Mouse (Mus musculus): Measurements from ENCODE around the gene Rassf2.

Gene Rassf2

DNA sequence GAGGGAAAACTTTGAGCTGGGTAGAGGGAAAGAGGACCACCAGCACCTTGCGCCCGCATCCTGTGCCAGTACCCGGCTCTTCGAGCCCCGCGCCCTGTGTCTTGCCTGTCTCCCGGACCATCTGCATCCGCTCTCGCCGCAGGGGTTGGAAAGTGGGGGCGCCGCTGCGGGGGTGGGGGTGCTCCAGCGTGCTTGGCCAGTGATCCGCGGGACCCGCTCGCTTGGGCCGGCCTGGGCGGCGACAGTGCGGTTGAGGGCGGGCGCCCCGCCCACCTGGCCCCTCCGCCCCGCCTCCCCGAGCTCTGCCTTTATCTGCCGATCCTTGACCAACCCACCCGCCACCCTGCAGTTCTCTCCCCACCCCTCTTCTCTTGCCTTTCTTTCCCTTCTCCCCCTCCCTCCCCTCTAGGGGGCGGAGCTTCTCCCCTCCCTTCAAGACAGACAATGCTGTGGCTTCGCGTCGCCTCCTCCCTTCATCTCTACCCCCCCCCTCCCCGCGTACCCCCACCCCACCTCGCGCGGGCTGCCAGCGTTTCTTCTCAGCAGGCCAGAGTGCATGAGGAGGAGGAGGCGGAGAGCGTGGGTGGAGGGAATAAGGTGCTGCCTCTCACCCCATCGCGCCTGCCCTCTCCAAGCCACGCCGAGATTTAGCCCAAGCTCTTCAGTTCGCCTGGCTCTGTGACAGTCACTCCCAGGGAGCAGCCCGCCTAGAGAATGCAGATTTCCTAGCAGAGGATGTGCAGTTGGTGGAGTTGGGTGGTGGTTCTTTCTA, at the start of gene Rassf2:
Rassf2 (minus strand) TSS at position 613 of the 772 bp plus-strand sequence.
- peak; percentile 78 to 80 for DNase-seq (ENCODE audit: low spot score in 2 of 2)

DNA sequence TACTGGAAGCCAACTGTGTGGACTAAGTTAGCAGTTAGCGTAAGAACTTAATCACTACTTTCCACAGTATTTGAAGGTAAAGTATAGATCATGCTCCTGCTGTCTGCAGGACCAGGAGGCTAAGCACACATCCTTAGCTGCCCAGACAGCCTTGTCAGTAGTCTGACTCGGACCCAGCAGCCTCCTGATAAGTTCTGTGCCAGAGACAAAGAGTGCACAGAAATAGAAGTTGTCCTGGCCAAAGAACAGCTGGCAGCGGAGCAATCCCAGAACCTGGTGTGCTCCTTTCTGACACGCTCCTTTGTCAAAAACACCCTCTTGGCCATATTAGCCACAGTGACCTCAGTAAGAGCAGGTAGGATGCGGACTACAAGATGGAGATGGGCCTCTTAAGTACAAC, 49.1 kb upstream of the Rassf2 start:
- DNase-seq (ENCODE audit: low spot score in 2 of 2) = no peak

DNA sequence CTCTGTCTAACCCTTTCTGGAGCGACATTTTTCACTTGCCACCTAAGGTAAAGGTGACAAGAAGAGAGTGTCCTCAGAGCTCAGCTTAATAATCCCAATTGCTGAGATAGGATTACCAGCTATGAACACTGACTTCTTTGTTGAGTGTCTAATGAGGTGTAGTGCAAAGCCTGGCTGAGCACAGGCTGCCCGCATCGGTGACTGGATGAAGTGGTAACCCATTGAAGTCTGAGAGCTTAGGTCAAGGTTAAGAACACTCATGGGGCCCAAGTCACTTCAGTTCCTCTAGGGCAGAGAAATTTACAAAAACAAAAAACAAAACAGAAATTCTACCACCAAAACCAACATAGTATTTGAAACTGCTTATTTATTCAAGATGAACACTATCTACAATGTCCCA, 43.0 kb upstream of the Rassf2 start:
- no peak for DNase-seq (ENCODE audit: low spot score in 2 of 2)

DNA sequence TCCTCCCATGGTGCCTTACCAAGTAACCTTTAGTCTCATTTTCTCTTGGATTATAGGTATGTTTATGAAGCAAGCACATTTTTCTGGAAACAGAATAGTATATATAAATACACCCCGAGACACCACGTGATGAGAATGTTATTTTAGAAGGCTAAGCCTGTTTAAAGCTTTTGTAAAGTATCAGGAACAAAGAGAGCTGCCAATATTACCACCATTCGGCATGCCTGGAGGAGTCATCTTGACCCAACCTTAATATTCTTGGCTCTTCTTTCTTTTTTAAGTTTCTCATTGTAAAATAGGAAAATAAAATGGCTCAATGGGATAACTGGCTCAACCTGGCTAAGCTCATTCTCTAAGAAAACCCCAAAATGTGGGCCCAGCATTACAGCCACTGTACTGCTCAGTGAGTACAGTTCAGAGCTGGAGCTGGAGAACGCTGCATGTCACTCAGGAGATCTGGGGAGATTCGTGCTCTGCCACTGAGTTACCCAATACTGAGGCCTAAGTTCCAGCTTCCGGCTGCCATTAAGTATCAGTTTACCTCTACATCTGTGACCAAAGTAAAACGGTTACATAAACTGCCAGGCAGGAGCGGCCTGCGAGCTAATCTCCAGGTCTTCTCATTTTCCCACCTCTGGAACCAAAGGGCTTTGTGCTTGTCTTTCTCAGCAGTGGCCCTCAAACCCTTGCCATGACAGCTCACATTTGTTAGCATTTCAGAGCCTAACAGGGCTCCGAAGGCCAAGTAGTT, 40.1 kb upstream of the Rassf2 start:
- no peak for DNase-seq (ENCODE audit: low spot score in 2 of 2)

DNA sequence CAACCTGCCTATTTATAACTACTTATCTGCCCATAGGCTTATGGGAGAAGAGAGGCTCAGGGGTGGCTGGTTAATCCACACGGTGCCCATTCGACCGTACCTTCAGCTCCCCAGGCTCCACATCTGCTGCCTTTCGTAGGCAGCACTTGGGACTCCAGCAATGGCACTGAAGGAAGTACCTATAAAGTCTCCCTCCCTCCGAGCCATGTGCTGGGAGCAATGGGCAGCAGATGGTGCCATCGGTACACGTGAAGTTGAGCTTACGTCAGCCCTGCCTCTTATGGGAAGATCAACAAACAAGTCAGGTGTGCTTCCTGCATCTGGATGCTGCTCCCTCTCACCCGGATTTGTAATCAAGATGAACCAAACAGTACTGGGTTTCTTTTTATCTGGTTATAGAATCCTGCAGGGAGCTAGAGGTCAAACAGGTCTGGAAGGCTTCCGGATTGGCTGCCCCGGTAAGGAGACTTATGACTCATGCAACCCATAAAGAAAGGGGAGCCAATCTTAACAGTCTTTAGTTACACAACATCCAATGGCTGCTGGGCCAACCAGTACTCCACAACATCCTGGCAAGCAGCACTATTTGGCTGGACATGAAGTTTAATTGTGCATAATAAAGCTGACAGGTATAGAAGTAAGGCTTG, 34.2 kb upstream of the Rassf2 start:
- DNase-seq (ENCODE audit: low spot score in 2 of 2) = no peak

DNA sequence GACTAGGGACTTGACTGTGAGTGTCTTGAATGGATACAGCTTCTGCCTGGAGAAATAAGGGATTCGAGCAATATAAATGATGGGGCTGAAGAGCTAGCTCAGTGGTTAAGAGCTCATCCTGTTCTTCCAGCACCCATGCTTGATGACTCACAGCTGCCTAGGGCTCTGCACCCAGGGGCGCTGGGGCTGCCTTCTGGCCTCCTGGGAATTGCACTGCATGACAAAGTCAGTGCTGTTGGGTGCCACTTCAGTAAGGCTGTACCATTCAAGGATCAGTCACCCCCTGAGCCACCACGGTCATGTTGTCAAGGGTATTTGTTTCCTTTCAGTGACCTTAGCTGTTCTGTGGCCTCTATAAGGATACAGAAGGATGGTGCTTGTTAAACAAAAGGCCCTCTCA, 33.7 kb upstream of the Rassf2 start:
- no peak for DNase-seq (ENCODE audit: low spot score in 2 of 2)

DNA sequence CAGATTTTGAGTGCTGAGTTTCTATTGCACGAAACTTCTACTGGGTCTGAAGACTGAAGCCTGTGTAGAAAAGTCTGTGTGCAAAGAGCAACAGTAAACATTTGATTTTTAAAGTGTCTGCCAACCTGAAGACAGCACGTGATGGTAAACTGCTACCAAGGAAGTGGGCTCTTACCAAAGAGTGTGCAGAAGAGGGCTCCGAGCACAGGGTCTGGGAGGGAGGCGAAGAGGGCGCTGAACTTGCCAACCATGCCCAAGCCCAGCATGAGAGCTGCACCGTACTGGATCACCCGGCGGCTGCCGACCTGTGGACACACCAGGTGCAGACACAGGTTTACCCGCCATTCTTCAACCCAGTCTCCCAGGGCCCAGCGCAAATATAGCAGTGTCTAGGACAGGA, 31.8 kb upstream of the Rassf2 start:
- no peak for DNase-seq (ENCODE audit: low spot score in 2 of 2)

DNA sequence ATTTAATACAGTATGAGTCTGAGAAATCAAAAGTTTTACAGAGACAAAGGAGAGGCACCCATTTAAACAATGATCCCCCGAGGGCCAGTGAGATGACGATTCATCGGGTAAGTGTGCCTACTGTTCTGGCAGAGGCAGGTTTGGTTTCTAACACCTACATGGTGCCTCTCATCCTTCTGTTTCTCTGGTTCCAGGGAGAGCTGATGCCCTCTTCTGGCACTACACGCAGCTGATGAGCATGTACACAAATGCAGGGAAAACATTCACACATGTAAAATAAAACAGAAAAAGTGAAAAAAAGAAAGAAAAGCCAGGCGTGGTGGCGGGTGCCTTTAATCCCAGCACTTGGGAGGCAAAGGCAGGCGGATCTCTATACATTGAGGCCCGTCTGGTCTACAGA, 29.9 kb upstream of the Rassf2 start:
- no peak for DNase-seq (ENCODE audit: low spot score in 2 of 2)

DNA sequence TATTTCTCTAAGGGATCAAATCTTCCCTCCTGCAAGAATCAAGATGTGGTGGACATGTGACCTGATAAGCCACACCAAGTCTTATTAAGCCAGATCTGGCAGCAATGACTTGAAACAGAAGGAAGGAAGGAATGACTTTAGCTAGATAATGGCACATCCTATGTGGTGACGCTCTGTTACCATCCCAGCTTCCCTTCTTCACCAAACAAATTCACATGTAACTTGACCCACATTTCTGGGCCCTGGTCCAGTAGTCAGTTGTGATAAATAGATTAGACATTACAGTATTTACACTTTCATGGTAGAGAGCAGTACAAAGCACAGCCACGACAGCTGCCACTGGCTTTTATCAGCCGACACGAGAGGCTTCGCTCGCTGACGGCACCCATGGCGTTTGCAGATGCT, 25.3 kb upstream of the Rassf2 start:
- DNase-seq (ENCODE audit: low spot score in 2 of 2) = no peak

DNA sequence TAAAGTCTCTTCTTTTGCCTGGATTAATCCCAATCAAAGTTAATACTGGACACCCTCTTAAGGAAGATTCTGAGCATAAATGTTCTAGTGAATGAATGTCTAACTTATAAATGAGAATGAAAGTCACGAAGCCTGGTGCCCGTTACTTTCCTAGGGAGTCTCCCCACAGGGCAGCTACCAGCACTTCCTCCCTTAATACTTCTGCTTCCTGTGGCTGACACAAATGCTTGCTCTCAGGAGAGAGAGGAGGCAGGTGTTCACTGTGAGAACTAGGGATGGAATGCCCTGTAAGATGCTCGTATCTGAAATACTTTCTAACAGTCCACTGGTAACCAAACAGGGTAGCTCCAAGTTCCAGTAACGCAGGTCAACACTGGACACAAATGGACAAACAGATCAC, 23.8 kb upstream of the Rassf2 start:
- no peak for DNase-seq (ENCODE audit: low spot score in 2 of 2)

DNA sequence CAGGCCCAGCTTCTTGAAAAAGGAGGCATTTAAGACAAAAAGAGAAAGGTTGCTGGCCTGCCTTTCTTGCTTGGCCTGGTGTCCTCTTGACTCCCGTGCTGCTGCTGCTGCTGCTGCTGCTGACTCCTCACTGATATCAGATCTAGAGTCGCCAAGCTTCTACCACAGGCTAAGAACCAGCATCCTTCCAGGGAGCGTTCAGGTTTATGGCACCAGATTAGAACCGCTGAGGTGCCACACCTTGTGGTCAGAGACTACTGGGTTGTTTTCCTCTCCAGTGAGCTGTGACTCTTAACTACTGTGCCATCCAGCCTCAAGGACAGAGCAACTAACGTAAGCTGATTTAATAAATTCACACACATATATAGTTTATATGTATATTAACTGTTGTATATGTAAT, 21.7 kb upstream of the Rassf2 start:
- DNase-seq (ENCODE audit: low spot score in 2 of 2) = no peak

DNA sequence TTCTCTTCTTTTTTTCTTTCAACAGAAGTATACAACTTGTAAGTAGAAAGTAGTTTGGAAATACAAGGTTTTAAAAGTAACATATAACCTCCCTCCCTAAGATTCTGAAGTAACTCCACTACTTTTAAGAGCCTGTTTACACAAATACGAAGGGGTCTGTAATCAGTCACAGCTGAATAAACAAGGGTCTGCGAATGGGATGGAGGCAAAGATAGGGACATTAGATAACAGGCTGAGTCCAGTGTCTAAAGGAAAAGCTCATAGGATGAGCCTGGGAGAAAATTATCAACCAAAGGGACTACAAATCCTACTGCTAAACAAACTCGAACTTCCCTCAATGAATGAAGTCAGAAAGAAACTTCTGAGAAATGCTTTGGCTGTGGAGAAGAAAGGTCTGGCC, 19.9 kb upstream of the Rassf2 start:
- DNase-seq (ENCODE audit: low spot score in 2 of 2) = no peak

DNA sequence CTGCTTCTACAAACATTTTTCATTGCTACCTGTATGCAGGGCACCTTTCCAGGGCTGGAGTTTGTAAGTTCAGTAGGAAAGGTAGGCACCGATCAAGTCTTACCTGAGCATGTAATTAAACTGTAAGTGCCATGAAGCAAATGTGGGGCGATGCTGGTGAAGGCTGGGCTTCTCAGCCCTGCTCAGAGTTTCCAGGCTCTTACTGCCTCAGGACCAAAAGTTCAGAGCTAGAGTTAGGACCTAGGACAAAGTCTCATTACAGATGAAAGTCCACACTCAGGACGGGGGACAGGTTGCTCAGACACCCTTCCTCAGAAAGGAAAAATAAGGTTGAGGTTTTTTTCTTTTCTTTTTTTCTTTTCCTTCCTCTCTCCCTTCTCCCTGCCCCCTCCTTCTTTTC, 19.4 kb upstream of the Rassf2 start:
- no peak for DNase-seq (ENCODE audit: low spot score in 2 of 2)

DNA sequence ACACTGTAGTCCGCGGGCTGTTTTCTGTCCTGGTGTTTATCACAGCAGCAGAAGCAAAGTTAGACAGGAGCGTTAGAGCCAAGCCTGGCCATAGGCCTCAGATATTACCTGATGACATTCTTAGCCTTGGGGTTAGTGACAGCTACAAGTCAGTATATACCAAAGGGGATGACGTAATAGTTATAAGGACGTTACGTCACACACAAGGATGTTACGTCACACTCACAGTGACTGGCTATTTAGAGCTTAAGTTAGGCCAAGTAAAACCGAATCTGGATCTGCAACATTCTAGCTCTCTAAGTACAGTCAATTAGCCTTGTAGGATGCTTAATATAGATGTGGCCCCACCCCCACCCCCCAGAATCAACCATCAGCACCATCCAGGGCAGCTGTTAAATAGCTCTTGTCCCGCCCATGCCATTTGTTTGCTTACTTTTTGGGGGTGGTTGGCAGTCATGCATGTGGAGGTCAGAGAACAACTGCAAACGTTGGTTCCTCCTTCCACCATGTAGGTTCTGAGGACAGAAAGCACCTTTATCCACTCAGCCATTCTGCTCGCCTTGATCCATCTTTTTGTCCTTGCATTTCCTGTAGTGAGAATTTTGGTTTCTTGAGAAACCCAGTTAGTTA, 18.2 kb upstream of the Rassf2 start:
- DNase-seq (ENCODE audit: low spot score in 2 of 2) = no peak

DNA sequence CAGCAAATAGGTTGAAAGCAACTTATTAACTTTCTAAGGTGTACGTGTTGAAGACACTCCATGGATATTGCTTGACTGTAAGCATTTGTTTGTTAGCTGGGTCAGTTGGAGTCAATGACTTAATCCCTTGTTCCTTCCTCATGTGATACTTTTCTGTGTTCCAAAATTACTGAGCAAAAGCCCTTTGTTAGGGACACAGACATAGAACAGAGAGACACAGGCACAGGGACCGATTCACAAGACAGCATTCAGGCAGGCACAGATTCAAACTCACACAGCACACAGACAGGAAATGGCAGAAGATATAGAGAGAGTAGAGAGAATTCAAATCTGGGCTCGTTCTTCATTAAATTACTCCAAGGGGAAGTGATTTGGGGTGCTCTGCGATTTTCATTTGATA, 17.3 kb upstream of the Rassf2 start:
- no peak for DNase-seq (ENCODE audit: low spot score in 2 of 2)

DNA sequence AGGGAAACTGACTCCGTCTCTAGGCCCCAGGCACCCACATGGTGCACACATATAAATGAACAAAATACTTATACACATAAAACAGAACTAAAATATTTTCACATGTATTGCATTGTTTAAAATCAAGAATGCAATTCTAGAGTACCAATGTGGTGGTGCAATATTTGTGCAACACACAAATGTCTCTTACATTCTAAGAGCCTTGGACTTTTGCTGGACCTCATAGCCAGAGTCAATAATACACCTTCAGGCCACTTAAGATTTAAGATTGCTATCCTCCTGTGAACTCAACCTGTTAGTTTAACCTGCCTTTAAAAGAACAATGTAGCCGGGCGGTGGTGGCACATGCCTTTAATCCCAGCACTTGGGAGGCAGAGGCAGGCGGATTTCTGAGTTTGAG, 16.6 kb upstream of the Rassf2 start:
- DNase-seq (ENCODE audit: low spot score in 2 of 2) = no peak

DNA sequence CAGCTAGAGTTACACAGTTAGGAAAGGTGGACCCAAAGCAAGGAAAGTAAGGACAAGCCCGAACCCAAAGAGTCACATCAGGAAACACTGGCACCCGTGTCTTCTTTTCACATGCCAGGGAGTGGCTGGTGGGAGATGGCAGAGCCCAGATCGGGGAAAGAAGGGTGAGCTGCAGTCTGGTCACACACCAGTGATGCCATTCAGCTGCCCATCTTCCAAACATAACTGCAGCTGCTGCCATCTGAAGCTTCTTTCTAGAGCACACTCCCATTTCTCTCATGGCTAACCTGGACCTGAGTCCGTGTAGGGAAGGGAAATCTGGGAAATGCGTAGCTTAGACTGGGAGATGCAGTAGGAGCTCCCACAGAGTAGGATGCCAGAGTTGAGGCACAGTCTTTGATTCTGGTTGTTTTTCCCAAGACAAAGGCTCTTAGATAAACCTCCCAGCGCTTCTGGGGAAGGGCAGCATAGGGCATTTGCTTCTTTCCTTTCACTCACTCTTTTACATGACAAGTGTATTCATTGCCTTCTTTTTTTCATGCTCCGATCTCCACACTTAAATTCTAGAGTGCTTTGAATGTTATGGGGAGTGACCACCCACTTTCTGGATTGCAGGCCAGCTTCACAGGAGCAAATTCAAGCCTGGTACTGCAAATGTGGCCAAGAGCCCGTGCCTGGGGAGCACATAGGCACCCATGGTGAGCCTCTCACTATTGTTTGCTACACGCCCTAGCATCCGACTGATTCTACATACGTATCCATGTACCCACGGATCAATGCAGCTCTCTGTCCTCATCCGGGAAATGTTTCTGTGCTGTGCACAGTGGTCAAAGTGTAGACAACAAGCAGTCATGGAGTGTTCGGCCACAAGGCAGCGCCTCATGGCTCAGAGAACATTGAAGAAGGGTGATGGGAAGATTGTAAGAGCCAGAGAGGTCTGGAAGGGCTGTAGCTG, 14.5 kb upstream of the Rassf2 start:
- no peak for DNase-seq (ENCODE audit: low spot score in 2 of 2)

DNA sequence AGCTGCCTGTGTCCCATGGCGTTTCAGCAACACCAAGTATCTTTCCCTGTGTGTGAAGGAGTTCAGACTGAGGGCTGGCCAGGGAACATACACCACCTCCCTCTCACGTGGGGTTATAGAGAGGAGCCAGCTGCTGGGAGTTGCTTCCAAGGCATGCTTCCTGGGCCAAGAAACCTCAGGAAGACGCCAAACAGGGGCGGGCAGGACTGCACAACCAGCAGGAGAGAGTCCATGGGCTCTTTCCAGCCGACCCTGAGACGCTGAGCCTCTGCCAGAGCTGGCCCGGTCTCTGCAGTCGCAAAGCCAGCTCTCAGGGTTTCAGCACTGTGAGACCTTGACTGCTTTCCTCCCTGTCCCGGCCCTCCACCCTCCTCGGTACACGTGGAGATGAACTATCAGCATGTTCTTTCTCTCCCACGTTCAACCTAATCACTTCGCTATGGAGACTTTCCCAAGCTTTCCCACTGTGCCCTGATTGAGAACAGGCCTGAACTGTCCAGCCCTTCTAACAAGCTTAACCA, 13.1 kb upstream of the Rassf2 start:
- DNase-seq (ENCODE audit: low spot score in 2 of 2) = peak; percentile 51 to 58

DNA sequence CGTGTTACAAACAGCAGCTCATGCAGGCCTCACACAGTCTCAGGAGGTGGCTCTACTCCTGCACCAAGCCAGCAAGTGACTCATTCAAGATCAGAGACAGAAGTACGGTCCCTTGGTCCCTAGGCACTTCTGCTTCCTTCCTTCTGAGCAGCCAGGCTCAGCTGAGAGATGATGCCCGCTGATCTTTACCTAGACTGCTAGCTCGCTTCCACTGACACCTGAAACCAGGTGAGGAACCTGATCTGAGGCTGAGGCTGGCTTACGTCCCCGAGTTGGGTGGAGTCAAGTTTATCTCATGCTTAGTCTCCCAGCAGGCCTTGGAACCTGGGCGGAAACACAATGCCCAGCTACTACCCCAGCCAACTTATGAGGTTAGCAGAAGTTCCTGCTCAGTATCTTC, 9.8 kb upstream of the Rassf2 start:
- DNase-seq (ENCODE audit: low spot score in 2 of 2) = no peak

DNA sequence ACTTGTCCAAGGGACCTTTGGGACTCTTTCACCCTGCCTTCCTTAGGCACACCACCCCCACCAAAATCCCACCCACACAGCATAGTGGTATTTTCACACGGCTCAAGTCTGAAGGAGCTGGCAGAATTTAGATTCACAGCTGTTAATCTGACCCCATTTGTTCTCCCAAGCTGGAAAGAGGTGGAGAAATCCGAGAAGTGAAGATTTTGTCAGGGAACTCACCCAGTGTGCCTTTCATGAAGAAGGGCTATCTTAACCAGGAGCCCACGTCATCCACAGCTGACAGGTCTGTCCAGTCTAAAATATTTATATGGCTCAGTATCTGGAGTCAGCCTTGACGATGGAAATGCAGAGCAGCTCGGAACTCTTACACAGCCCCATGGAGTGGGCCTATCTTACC, 6.3 kb upstream of the Rassf2 start:
- no peak for DNase-seq (ENCODE audit: low spot score in 2 of 2)

DNA sequence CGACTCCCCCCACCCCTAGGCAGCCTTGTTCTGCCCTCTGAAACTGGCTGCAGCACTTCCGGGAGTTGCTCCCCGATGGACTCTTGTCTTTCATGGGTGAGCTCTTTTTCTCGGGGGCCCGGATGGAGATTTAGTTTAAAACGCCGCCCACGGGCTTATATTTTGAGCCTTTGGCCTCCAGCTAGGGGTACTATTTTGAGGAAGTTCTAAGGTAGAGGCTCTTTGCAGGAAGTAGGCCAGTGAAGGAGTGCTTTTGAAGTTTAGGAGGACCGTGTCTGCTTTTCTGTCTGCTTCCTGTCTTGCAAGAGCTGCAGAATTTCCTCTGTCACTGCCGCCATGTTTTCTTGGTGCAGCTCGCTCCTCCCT, 5.4 kb upstream of the Rassf2 start:
- DNase-seq (ENCODE audit: low spot score in 2 of 2) = no peak

Data from right cerebral cortex, postnatal 36 days (tissue).